Mouse (Mus musculus): ENCODE data around the gene Tstd1. TPM values are rescaled to one million over a fixed set of nuclear protein-coding genes. Genes with fewer than 3 reads are reported as not detected.

The Tstd1 gene
- total and polyA plus RNA-seq, 2 experiments from 2014 or later = 3.9 TPM; not detected in 1

- ATAC-seq (ENCODE audit: low FRiP score) = no peak
- Histone ChIP-seq H3K9ac (replicated peaks; ENCODE audit: low read length, poor library complexity, severe bottlenecking) (no peak overlapping the region), H3K27ac (ENCODE audit: low read depth, low read length) (no peak overlapping the region), H3K4me3 (ENCODE audit: low read depth, low read length) (no peak overlapping the region), H3K36me3 (ENCODE audit: insufficient read depth, low read length) (no peaks in the 10 kb centered on the region), H3K4me1 (ENCODE audit: insufficient read depth, low read length) (no peaks in the 10 kb centered on the region), H3K4me2 (ENCODE audit: low read depth, low read length, poor library complexity, severe bottlenecking) (no peak overlapping the region), H3K27me3 (ENCODE audit: insufficient read depth, low read length) (no peaks in the 10 kb centered on the region), H3K9me3 (ENCODE audit: low read length) (no peaks in the 10 kb centered on the region)
- WGBS = 78% methylated on average over 5 of the region's 5 CpGs
- TF ChIP-seq CTCF (IDR thresholded peaks at IDR 0.05) = no peak
- DNase-seq (ENCODE audit: low spot score) = no peak
These were observed 33.9 kb downstream of the Tstd1 start for GRCm38 (mm10) chr1:171452522-171452921.

- Histone ChIP-seq H3K27me3 (ENCODE audit: insufficient read depth, low read length) (no peaks in the 10 kb centered on the region), H3K9ac (replicated peaks; ENCODE audit: low read length, poor library complexity, severe bottlenecking) (no peak overlapping the region), H3K36me3 (ENCODE audit: insufficient read depth, low read length) (no peaks in the 10 kb centered on the region), H3K27ac (ENCODE audit: low read depth, low read length) (no peak overlapping the region), H3K4me2 (ENCODE audit: low read depth, low read length, poor library complexity, severe bottlenecking) (no peak overlapping the region), H3K9me3 (ENCODE audit: low read length) (no peaks in the 10 kb centered on the region), H3K4me3 (ENCODE audit: low read depth, low read length) (no peak overlapping the region), H3K4me1 (ENCODE audit: insufficient read depth, low read length) (no peaks in the 10 kb centered on the region)
- no peak for ATAC-seq (ENCODE audit: low FRiP score)
- no peak for TF ChIP-seq CTCF (IDR thresholded peaks at IDR 0.05)
- WGBS = 78% methylated on average over 5 of the region's 5 CpGs
- DNase-seq (ENCODE audit: low spot score) = no peak
These were observed 34.3 kb downstream of the Tstd1 start for GRCm38 (mm10) chr1:171452923-171453322.

GRCm38 (mm10) chr1:171454926-171455325 lies 36.3 kb downstream of the Tstd1 start:
- WGBS = 80% methylated on average over 6 of the region's 6 CpGs
- Histone ChIP-seq H3K9ac (replicated peaks; ENCODE audit: low read length, poor library complexity, severe bottlenecking) (no peak overlapping the region), H3K9me3 (ENCODE audit: low read length) (no peaks in the 10 kb centered on the region), H3K27ac (ENCODE audit: low read depth, low read length) (no peak overlapping the region), H3K4me1 (ENCODE audit: insufficient read depth, low read length) (no peaks in the 10 kb centered on the region), H3K27me3 (ENCODE audit: insufficient read depth, low read length) (no peaks in the 10 kb centered on the region), H3K36me3 (ENCODE audit: insufficient read depth, low read length) (no peaks in the 10 kb centered on the region), H3K4me3 (ENCODE audit: low read depth, low read length) (no peak overlapping the region), H3K4me2 (ENCODE audit: low read depth, low read length, poor library complexity, severe bottlenecking) (no peak overlapping the region)
- TF ChIP-seq CTCF (IDR thresholded peaks at IDR 0.05) = no peak
- ATAC-seq (ENCODE audit: low FRiP score) (no peak), DNase-seq (ENCODE audit: low spot score) (no peak)

- no peaks in the 10 kb centered on the region for H3K4me1 ChIP-seq (ENCODE audit: insufficient read depth, low read length)
- H3K4me3 ChIP-seq (ENCODE audit: low read depth, low read length) = no peak overlapping the region
- DNase-seq (ENCODE audit: low spot score) (no peak), ATAC-seq (ENCODE audit: low FRiP score) (no peak)
- no peaks in the 10 kb centered on the region for H3K36me3 ChIP-seq (ENCODE audit: insufficient read depth, low read length)
- H3K9ac ChIP-seq (replicated peaks; ENCODE audit: low read length, poor library complexity, severe bottlenecking) = no peak overlapping the region
- 100% methylated on average over 1 of the region's 1 CpGs for WGBS
- no peak overlapping the region for H3K4me2 ChIP-seq (ENCODE audit: low read depth, low read length, poor library complexity, severe bottlenecking)
- no peaks in the 10 kb centered on the region for H3K27me3 ChIP-seq (ENCODE audit: insufficient read depth, low read length)
- no peaks in the 10 kb centered on the region for H3K9me3 ChIP-seq (ENCODE audit: low read length)
- TF ChIP-seq CTCF (IDR thresholded peaks at IDR 0.05) = no peak
- no peak overlapping the region for H3K27ac ChIP-seq (ENCODE audit: low read depth, low read length)
These were observed 38.9 kb downstream of the Tstd1 start for GRCm38 (mm10) chr1:171457568-171457967.

GRCm38 (mm10) chr1:171459791-171460190 lies 41.1 kb downstream of the Tstd1 start:
- no peak overlapping the region for H3K4me2 ChIP-seq (ENCODE audit: low read depth, low read length, poor library complexity, severe bottlenecking)
- H3K9me3 ChIP-seq (ENCODE audit: low read length) = no peaks in the 10 kb centered on the region
- H3K27me3 ChIP-seq (ENCODE audit: insufficient read depth, low read length) = no peaks in the 10 kb centered on the region
- 40% methylated on average over 5 of the region's 5 CpGs for WGBS
- no peak for ATAC-seq (ENCODE audit: low FRiP score)
- H3K36me3 ChIP-seq (ENCODE audit: insufficient read depth, low read length) = no peaks in the 10 kb centered on the region
- peak; percentile 52 for DNase-seq (ENCODE audit: low spot score)
- no peak overlapping the region for H3K9ac ChIP-seq (replicated peaks; ENCODE audit: low read length, poor library complexity, severe bottlenecking)
- no peaks in the 10 kb centered on the region for H3K4me1 ChIP-seq (ENCODE audit: insufficient read depth, low read length)
- H3K4me3 ChIP-seq (ENCODE audit: low read depth, low read length) = no peak overlapping the region
- TF ChIP-seq CTCF (IDR thresholded peaks at IDR 0.05) = no peak
- no peak overlapping the region for H3K27ac ChIP-seq (ENCODE audit: low read depth, low read length)

- no peak overlapping the region for H3K27ac ChIP-seq (ENCODE audit: low read depth, low read length)
- no peaks in the 10 kb centered on the region for H3K27me3 ChIP-seq (ENCODE audit: insufficient read depth, low read length)
- no peak for TF ChIP-seq CTCF (IDR thresholded peaks at IDR 0.05)
- no peak overlapping the region for H3K4me3 ChIP-seq (ENCODE audit: low read depth, low read length)
- H3K9me3 ChIP-seq (ENCODE audit: low read length) = no peaks in the 10 kb centered on the region
- H3K4me1 ChIP-seq (ENCODE audit: insufficient read depth, low read length) = no peaks in the 10 kb centered on the region
- DNase-seq (ENCODE audit: low spot score) (no peak), ATAC-seq (ENCODE audit: low FRiP score) (no peak)
- WGBS = 92% methylated on average over 22 of the region's 22 CpGs
- no peak overlapping the region for H3K9ac ChIP-seq (replicated peaks; ENCODE audit: low read length, poor library complexity, severe bottlenecking)
- no peak overlapping the region for H3K4me2 ChIP-seq (ENCODE audit: low read depth, low read length, poor library complexity, severe bottlenecking)
- no peaks in the 10 kb centered on the region for H3K36me3 ChIP-seq (ENCODE audit: insufficient read depth, low read length)
These were observed 42.2 kb downstream of the Tstd1 start for GRCm38 (mm10) chr1:171460551-171461503.

Data from midbrain, postnatal 0 days (tissue).